Comparison of ENCODE assay signal across 13 mouse cellular contexts in genomic region chrX:152644827-152645226, GRCm38 (mm10).
DNase-seq lines count a peak whose midpoint lies in the region; ATAC-seq and TF ChIP-seq lines count a peak whose summit lies in the region.
"Had no signal": no experiment of that assay in that cellular context is flagged by ENCODE, and none has a peak within 500 bp of the region (broad histone marks: within the 10 kb centered on the region; RNA-seq: fewer than 3 reads in every experiment).

No protein-coding gene starts in this region.

- no peak for DNase-seq in layer of hippocampus, adult 2 months (ENCODE audit: low spot score in 2 of 2)
- DNase-seq in layer of hippocampus, adult 18-20 months (ENCODE audit: low spot score in 2 of 2), result no peak
- peak; percentile 66 for DNase-seq in R1 (ENCODE audit: low read depth, low spot score)
- DNase-seq in heart, postnatal 10 days, result no peak
- no peak for DNase-seq in cerebellum, adult 9-11 months
- DNase-seq: cerebellum, adult 11 months; heart, adult 18-20 months; heart, postnatal 14 days; kidney, adult 2 months; lung, embryonic 14.5 days had no signal

- intact Hi-C loops in heart, postnatal 10 days (cut with DNase I), result no loop called here

- H3K4me2 ChIP-seq in hindbrain, embryonic 13.5 days, result 0 out of 2 replicates have a peak overlapping the region, but pooled peaks have one; percentile 17
- H3K4me2 ChIP-seq in neural tube, embryonic 14.5 days (ENCODE audit: low read depth, low read length), result peak overlapping the region; percentile 39; the same call in 1 of the 2 replicates
- H3K4me2 ChIP-seq in kidney, embryonic 15.5 days, result no peak overlapping the region
- H3K4me2 ChIP-seq: lung, embryonic 14.5 days had no signal

- H3K36me3 ChIP-seq in hindbrain, embryonic 13.5 days, result no peaks in the 10 kb centered on the region
- H3K36me3 ChIP-seq in neural tube, embryonic 14.5 days (ENCODE audit: control insufficient read depth, insufficient read depth, low read length), result no peaks in the 10 kb centered on the region
- H3K36me3 ChIP-seq in kidney, embryonic 15.5 days, result no peaks in the 10 kb centered on the region

- no peaks in the 10 kb centered on the region for H3K9me3 ChIP-seq in hindbrain, embryonic 13.5 days
- H3K9me3 ChIP-seq in neural tube, embryonic 14.5 days (ENCODE audit: control insufficient read depth, low read length), result no peaks in the 10 kb centered on the region
- no peaks in the 10 kb centered on the region for H3K9me3 ChIP-seq in kidney, embryonic 15.5 days (replicated peaks)

- WGBS in hindbrain, embryonic 13.5 days, result 21% methylated on average over 4 of the region's 4 CpGs
- WGBS in neural tube, embryonic 14.5 days, result 22% methylated on average over 4 of the region's 4 CpGs
- WGBS in kidney, embryonic 15.5 days, result 51% methylated on average over 4 of the region's 4 CpGs

- TF ChIP-seq CTCF in layer of hippocampus, adult 2 months (conservative IDR thresholded peaks at IDR 0.05), result no peak

- H3K27me3 ChIP-seq in hindbrain, embryonic 13.5 days, result peaks cover 33% of the 10 kb centered on the region
- peaks cover 2% of the 10 kb centered on the region; the same call in 1 of the 2 replicates for H3K27me3 ChIP-seq in neural tube, embryonic 14.5 days (ENCODE audit: control insufficient read depth, insufficient read depth, low read length)
- H3K27me3 ChIP-seq in kidney, embryonic 15.5 days, result peaks cover 22% of the 10 kb centered on the region

- H3K4me1 ChIP-seq in hindbrain, embryonic 13.5 days (replicated peaks), result 0 out of 2 replicates have a peak, but pooled peaks cover 3% of the 10 kb centered on the region
- H3K4me1 ChIP-seq in neural tube, embryonic 14.5 days (ENCODE audit: control insufficient read depth, insufficient read depth, low read length), result no peaks in the 10 kb centered on the region
- no peaks in the 10 kb centered on the region for H3K4me1 ChIP-seq in kidney, embryonic 15.5 days

- no peak overlapping the region for H3K9ac ChIP-seq in hindbrain, embryonic 13.5 days
- H3K9ac ChIP-seq in neural tube, embryonic 14.5 days (replicated peaks; ENCODE audit: low read depth, low read length), result no peak overlapping the region
- H3K9ac ChIP-seq in kidney, embryonic 15.5 days, result no peak overlapping the region
- H3K9ac ChIP-seq: lung, embryonic 14.5 days had no signal

- H3K27ac ChIP-seq in layer of hippocampus, adult 2 months, result peak overlapping the region; percentile 88; the same call in 1 of the 2 replicates
- H3K27ac ChIP-seq in hindbrain, embryonic 13.5 days, result no peak overlapping the region
- no peak overlapping the region for H3K27ac ChIP-seq in neural tube, embryonic 14.5 days (ENCODE audit: low read depth, low read length)
- H3K27ac ChIP-seq in kidney, embryonic 15.5 days, result no peak overlapping the region

- no peak overlapping the region for H3K4me3 ChIP-seq in layer of hippocampus, adult 2 months
- H3K4me3 ChIP-seq in hindbrain, embryonic 13.5 days, result no peak overlapping the region
- H3K4me3 ChIP-seq in neural tube, embryonic 14.5 days (ENCODE audit: low read depth, low read length), result no peak overlapping the region
- H3K4me3 ChIP-seq in kidney, embryonic 15.5 days (replicated peaks), result no peak overlapping the region

- ATAC-seq in hindbrain, embryonic 13.5 days (ENCODE audit: low FRiP score), result peak; percentile 22
- ATAC-seq in neural tube, embryonic 14.5 days (ENCODE audit: low read depth), result no peak
- no peak for ATAC-seq in kidney, embryonic 15.5 days (replicated peaks; ENCODE audit: low FRiP score)
